Mouse (Mus musculus) megakaryocyte, embryonic 14.5 days (primary cell): Measurements from ENCODE around the gene Izumo1.

Experiments
- FLI1 ChIP-seq: IDR thresholded peaks from 2 replicates; pipeline ENCODE4 v1.6.1; 2012; ENCODE audit warnings: low read length, inconsistent platforms, mixed read lengths
- GATA1 ChIP-seq: IDR thresholded peaks from 3 replicates; pipeline ENCODE4 v1.6.1; 2012; ENCODE audit warnings: mixed read lengths, low read length, inconsistent platforms, borderline replicate concordance

DNA sequence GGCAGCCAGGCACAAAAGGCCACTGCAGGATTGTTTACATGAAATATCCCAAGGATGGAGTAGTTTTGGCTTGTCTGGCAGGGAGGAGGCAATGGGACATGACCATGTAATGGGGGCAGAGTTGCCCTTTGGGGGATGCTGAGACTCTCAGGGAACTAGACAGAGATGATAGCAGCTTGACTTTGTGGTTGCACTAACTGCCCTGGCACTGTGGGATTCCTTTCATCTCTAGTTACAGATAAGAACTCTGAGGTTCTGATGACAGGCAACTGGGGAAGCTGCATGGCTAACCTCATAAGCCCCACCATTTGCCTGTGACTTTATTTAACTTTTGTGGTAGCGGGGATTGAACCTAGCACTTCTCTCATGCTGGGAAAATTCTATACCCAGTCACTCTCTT, 25.5 kb upstream of the Izumo1 start:
- TF ChIP-seq GATA1 (no peak), FLI1 (no peak)
